Mouse (Mus musculus) lung, postnatal 0 days (tissue): ENCODE results near the gene Arhgap10.

Experiments used
- CTCF ChIP-seq: IDR thresholded peaks from 2 replicates; pipeline ENCODE4 v1.5.1; 2016; ENCODE audit warnings: antibody characterized with exemption, mild to moderate bottlenecking
- EP300 ChIP-seq: IDR thresholded peaks from 2 replicates; pipeline ENCODE4 v1.6.1; 2016; ENCODE audit warnings: antibody characterized with exemption, mild to moderate bottlenecking, control low read depth

GRCm38 (mm10) chr8:77416738-77417137 is 101.0 kb downstream of the Arhgap10 start:
- TF ChIP-seq CTCF, result no peak
- TF ChIP-seq EP300, result no peak
